Mouse (Mus musculus) G1E (cell line): Measurements from ENCODE around the gene Kif13a.

Source experiments
- CTCF ChIP-seq: IDR thresholded peaks from 2 replicates; pipeline ENCODE4 v1.5.1; 2012; ENCODE audit warnings: low read depth, low read length, inconsistent platforms, mixed read lengths
- GATA1 ChIP-seq: IDR thresholded peaks from 2 replicates; pipeline ENCODE4 v1.6.1; 2012; ENCODE audit warnings: borderline replicate concordance, low read length, inconsistent platforms, mixed read lengths

GRCm38 (mm10) chr13:46753294-46753693, 176.4 kb downstream of the Kif13a start:
- TF ChIP-seq GATA1 (no peak), CTCF (no peak)
